Mouse (Mus musculus) testis, adult 2 months (tissue): Measurements from ENCODE around the gene Gdpd1.

Experiments used
- CTCF ChIP-seq: fragments of 200-500 bp; IDR thresholded peaks from 2 replicates; pipeline ENCODE4 v1.5.1; 2012; ENCODE audit warnings: low read depth, mild to moderate bottlenecking, inconsistent platforms, low read length, moderate library complexity; ENCODE audit not compliant: control insufficient read depth, insufficient read depth, insufficient replicate concordance
- POLR2A ChIP-seq: fragments of 200-500 bp; IDR thresholded peaks from 2 replicates; pipeline ENCODE4 v1.6.1; 2012; ENCODE audit warnings: low read depth, mild to moderate bottlenecking, inconsistent platforms, low read length, moderate library complexity; ENCODE audit not compliant: control insufficient read depth

- TF ChIP-seq POLR2A: no peak
- peak; percentile 67; the same call in 1 of the 2 replicates for TF ChIP-seq CTCF
Measured at GRCm38 (mm10) chr11:86995625-86996221, 78.1 kb downstream of the Gdpd1 start.
